Mouse (Mus musculus) CD8-positive naive resting alpha-beta T cell, adult 2 months (primary cell): ENCODE results near the gene Mycbp2.

Experiments used
- DNase-seq, 2 experiments: peaks; one replicate each; pipeline ENCODE4 v3.0.0; 2022; ENCODE audit warnings: low read depth in 2 of 2, low spot score in 2 of 2

The Mycbp2 gene

GRCm38 (mm10) chr14:103346729-103347505 is at the start of gene Mycbp2:
Gene Mycbp2, minus strand, starts transcription at chr14:103346814.
- peak; percentile 92 to 94 for DNase-seq

- DNase-seq: no peak
Measured at GRCm38 (mm10) chr14:103392391-103392790, 45.8 kb upstream of the Mycbp2 start.

- DNase-seq: no peak
Measured at GRCm38 (mm10) chr14:103387431-103387830, 40.8 kb upstream of the Mycbp2 start.

GRCm38 (mm10) chr14:103386871-103387270 is 40.3 kb upstream of the Mycbp2 start:
- no peak for DNase-seq

GRCm38 (mm10) chr14:103385084-103385610 is 38.5 kb upstream of the Mycbp2 start:
- DNase-seq: no peak

- no peak for DNase-seq
Measured at GRCm38 (mm10) chr14:103378703-103379102, 32.1 kb upstream of the Mycbp2 start.

- DNase-seq: no peak
Measured at GRCm38 (mm10) chr14:103376765-103377164, 30.2 kb upstream of the Mycbp2 start.

GRCm38 (mm10) chr14:103375523-103375922 is 28.9 kb upstream of the Mycbp2 start:
- no peak for DNase-seq

- DNase-seq: no peak
Measured at GRCm38 (mm10) chr14:103363199-103363598, 16.6 kb upstream of the Mycbp2 start.

GRCm38 (mm10) chr14:103356066-103356465 is 9.5 kb upstream of the Mycbp2 start:
- DNase-seq: no peak

- no peak for DNase-seq
Measured at GRCm38 (mm10) chr14:103354396-103355352, 8.1 kb upstream of the Mycbp2 start.

GRCm38 (mm10) chr14:103345858-103346728 is 521 bp downstream of the Mycbp2 start:
- peak; percentile 54 to 59 for DNase-seq

GRCm38 (mm10) chr14:103345486-103345857 is 1.1 kb downstream of the Mycbp2 start:
- no peak for DNase-seq

- DNase-seq: no peak
Measured at GRCm38 (mm10) chr14:103345011-103345410, 1.6 kb downstream of the Mycbp2 start.

GRCm38 (mm10) chr14:103343791-103344190 is 2.8 kb downstream of the Mycbp2 start:
- DNase-seq: no peak

GRCm38 (mm10) chr14:103341385-103342294 is 5.0 kb downstream of the Mycbp2 start:
- DNase-seq: no peak

- no peak for DNase-seq
Measured at GRCm38 (mm10) chr14:103312926-103313325, 33.7 kb downstream of the Mycbp2 start.

GRCm38 (mm10) chr14:103296227-103296626 is 50.4 kb downstream of the Mycbp2 start:
- no peak for DNase-seq

GRCm38 (mm10) chr14:103286650-103287049 is 60.0 kb downstream of the Mycbp2 start:
- no peak for DNase-seq

GRCm38 (mm10) chr14:103276667-103277066 is 69.9 kb downstream of the Mycbp2 start:
- no peak for DNase-seq
